Mouse (Mus musculus) heart, adult 11 months (tissue): ENCODE data around the gene Retnlg.
A peak's percentile ranks its signal among the peaks of the same experiment; 100 is the strongest.

ENCODE experiments used
- DNase-seq: peaks from one replicate; pipeline ENCODE4 v3.0.0; 2022

Retnlg gene

GRCm38 (mm10) chr16:48872321-48872720, at the start of gene Retnlg:
Gene Retnlg, plus strand, starts transcription at chr16:48872621.
- DNase-seq, result no peak

GRCm38 (mm10) chr16:48826474-48826873, 45.9 kb upstream of the Retnlg start:
- DNase-seq, result no peak

- DNase-seq, result no peak
Measured at GRCm38 (mm10) chr16:48827625-48828024, 44.8 kb upstream of the Retnlg start.

- no peak for DNase-seq
Measured at GRCm38 (mm10) chr16:48829060-48829459, 43.4 kb upstream of the Retnlg start.

GRCm38 (mm10) chr16:48832055-48832454, 40.4 kb upstream of the Retnlg start:
- DNase-seq, result no peak

GRCm38 (mm10) chr16:48833626-48834025, 38.8 kb upstream of the Retnlg start:
- peak; percentile 83 for DNase-seq

- DNase-seq, result no peak
Measured at GRCm38 (mm10) chr16:48842266-48842665, 30.2 kb upstream of the Retnlg start, which contains the start of gene Retnla. Gene Retnla, plus strand, starts transcription at chr16:48842551.

GRCm38 (mm10) chr16:48843671-48844386, 28.6 kb upstream of the Retnlg start:
- no peak for DNase-seq

- DNase-seq, result peak; percentile 91
Measured at GRCm38 (mm10) chr16:48865004-48865403, 7.4 kb upstream of the Retnlg start.

- DNase-seq, result no peak
Measured at GRCm38 (mm10) chr16:48867690-48868089, 4.7 kb upstream of the Retnlg start.

- no peak for DNase-seq
Measured at GRCm38 (mm10) chr16:48868663-48869062, 3.8 kb upstream of the Retnlg start.

GRCm38 (mm10) chr16:48869671-48870070, 2.8 kb upstream of the Retnlg start:
- DNase-seq, result no peak

GRCm38 (mm10) chr16:48871754-48872153, 667 bp upstream of the Retnlg start:
- no peak for DNase-seq

GRCm38 (mm10) chr16:48890733-48891132, 18.3 kb downstream of the Retnlg start:
- no peak for DNase-seq

GRCm38 (mm10) chr16:48899868-48900267, 27.4 kb downstream of the Retnlg start:
- DNase-seq, result no peak

- no peak for DNase-seq
Measured at GRCm38 (mm10) chr16:48911184-48911583, 38.8 kb downstream of the Retnlg start.

- DNase-seq, result no peak
Measured at GRCm38 (mm10) chr16:48913206-48913605, 40.8 kb downstream of the Retnlg start.

- no peak for DNase-seq
Measured at GRCm38 (mm10) chr16:48923724-48924123, 51.3 kb downstream of the Retnlg start.
